Mouse (Mus musculus): ENCODE data around the gene Efcab14. TPM values are rescaled to one million over a fixed set of nuclear protein-coding genes. Genes with fewer than 3 reads are reported as not detected.

Efcab14 gene
- polyA plus RNA-seq, 1 experiment from 2014 or later = 34.6 TPM

DNA sequence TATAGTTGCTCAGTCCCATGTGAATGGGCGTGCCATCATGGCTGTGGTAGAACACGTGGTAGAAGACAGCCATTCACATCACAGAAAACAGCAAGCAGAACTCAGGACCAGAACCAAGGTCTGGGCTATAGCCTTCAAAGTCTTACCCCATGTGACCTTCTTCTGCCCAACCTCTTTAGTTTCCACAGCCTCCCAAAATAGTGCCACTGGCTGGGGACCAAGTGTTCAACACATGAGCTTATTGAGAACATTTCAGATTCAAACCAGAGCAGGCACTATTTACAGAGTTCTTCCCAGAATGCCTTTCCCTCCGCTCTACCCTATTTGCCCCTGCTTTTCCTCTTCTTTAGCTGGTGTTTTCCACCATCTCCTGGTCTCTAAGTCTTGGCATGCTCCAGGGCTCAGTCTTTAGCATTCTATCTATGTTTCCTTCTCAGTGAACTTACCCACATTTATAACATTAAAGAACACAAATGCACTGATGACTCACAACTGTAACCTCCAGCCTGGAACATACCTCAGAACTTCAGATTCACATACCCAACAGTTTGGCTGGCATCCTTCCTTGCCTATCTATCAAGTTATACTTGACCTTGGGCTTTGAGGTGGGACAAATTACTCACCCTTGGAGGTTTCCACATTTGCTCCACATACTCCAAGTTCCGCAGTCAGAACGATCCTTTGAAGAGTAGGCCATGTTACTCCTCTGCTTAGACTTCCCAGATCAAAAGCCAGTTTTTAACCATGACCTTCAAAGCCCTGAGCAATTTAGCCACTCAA lies 44.7 kb downstream of the Efcab14 start:
- WGBS = 77% methylated on average over 5 of the region's 5 CpGs
- ATAC-seq (ENCODE audit: borderline replicate concordance, extremely low read depth, low FRiP score, low TSS enrichment) = no peak
- no peak overlapping the region for H3K4me3 ChIP-seq

DNA sequence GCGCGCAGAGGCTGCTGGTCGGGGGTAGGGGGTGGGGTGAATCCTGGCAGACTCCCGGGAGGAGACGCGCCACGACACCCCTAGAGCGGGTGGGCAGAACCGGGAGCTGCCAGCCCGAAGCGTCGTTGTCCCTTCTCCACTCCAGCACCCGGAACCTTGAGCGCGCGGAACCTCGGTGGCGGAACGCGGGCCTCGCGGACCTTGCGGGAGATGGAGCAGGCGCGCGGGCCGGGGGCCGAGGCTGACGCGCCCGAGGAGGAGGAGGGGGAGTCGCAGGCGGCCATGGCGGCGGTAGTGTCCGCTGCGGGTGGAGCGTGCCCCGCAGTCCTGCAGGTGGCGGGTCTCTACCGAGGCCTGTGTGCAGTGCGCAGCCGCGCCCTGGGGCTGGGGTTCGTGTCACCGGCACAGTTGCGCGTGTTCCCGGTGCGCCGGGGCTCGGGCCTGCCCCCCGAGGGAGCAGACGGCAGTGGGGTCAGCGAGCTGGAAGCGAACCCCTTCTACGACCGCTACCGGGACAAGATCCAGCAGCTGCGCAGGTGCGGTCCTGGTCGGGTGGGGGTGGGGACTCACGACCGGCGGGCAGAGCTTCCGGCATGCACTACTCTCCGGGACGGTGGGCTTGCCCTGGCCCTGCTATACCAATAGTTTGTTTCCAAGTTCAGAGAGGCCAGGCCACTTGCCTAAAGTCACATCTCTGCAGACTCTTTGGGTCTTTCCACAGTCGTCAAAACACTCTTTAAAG lies 47.4 kb downstream of the Efcab14 start, which contains the start of gene Atpaf1:
Gene Atpaf1, plus strand, starts transcription at position 44 of the 742 bp plus-strand sequence.
- H3K4me1 ChIP-seq = peaks cover 9% of the 10 kb centered on the region
- no peaks in the 10 kb centered on the region for H3K9me3 ChIP-seq
- H3K36me3 ChIP-seq = peaks cover 12% of the 10 kb centered on the region
- no peaks in the 10 kb centered on the region for H3K27me3 ChIP-seq
- ATAC-seq (ENCODE audit: borderline replicate concordance, extremely low read depth, low FRiP score, low TSS enrichment) = peak; percentile 93
- peak within 1 kb of the TSS; percentile 83 for H3K4me3 ChIP-seq
- H3K27ac ChIP-seq = peak within 1 kb of the TSS; percentile 63
- peak within 1 kb of the TSS; percentile 89 for H3K9ac ChIP-seq
- H3K4me2 ChIP-seq = peak within 1 kb of the TSS; percentile 89
- WGBS = under 1% methylated on average over 65 of the region's 69 CpGs

More for the DNA sequence above, 44.7 kb downstream of the Efcab14 start:
- Histone ChIP-seq H3K27ac (no peak overlapping the region), H3K27me3 (no peaks in the 10 kb centered on the region), H3K36me3 (no peaks in the 10 kb centered on the region), H3K4me2 (no peak overlapping the region), H3K9ac (no peak overlapping the region), H3K4me1 (peaks cover 9% of the 10 kb centered on the region), H3K9me3 (no peaks in the 10 kb centered on the region)

DNA sequence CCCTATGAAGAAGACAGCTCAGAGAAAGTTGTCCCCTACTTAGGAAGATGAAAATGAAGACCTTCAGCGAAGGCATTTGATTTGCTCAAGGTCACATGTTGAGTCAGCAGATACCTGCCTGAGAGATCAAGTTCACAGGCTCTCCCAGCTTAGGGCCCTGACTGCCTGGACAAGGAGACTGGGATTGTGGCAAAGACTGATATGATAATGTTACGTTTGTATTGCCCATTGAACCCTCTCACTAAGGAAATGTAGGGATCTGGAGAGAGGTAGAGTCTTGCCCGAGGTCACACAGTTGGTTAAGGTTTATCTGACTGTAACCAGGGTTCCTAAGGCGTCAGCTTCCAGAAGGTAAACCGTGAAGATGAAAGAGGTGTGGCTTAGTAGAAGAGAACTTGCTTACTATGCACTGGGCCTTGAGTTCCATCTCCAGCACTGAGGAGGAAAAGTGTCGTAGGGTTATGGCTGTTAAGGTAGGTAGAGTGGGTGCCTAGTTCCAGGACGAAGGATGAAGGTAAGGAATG lies 48.0 kb downstream of the Efcab14 start:
- no peak for ATAC-seq (ENCODE audit: borderline replicate concordance, extremely low read depth, low FRiP score, low TSS enrichment)
- Histone ChIP-seq H3K27me3 (no peaks in the 10 kb centered on the region), H3K9ac (peak overlapping the region; percentile 89), H3K36me3 (peaks cover 17% of the 10 kb centered on the region), H3K27ac (no peak overlapping the region), H3K9me3 (no peaks in the 10 kb centered on the region), H3K4me2 (peak overlapping the region; percentile 89), H3K4me3 (peak overlapping the region; percentile 83), H3K4me1 (peaks cover 9% of the 10 kb centered on the region)
- WGBS = 34% methylated on average over 7 of the region's 7 CpGs

- 77% methylated on average over 3 of the region's 3 CpGs for WGBS
- Histone ChIP-seq H3K4me1 (peaks cover 5% of the 10 kb centered on the region), H3K9me3 (no peaks in the 10 kb centered on the region), H3K9ac (no peak overlapping the region), H3K27ac (no peak overlapping the region), H3K4me3 (no peak overlapping the region), H3K27me3 (no peaks in the 10 kb centered on the region), H3K4me2 (no peak overlapping the region), H3K36me3 (peaks cover 31% of the 10 kb centered on the region)
- ATAC-seq (ENCODE audit: borderline replicate concordance, extremely low read depth, low FRiP score, low TSS enrichment) = no peak
Measured at GRCm38 (mm10) chr4:115790864-115791263, 53.3 kb downstream of the Efcab14 start.

DNA sequence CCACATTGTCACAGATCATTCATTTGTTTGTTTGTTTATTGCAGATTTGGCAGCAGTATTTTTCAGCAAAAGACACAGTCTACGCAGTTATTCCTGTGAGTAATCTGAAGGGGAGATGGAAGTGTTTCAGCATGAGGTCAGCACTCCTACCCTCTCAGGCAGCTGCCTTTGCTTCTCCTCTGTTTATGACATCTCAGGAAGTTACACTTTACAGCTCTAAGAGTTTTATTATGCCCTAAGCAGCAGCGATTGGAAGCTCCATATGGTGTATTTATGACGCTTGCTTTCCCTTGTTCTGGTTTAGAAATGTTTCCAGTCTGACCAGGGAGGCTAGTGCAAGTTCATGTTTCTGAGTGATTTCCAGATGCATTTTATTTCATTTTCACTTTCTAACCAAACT lies 57.8 kb downstream of the Efcab14 start:
- H3K36me3 ChIP-seq = peaks cover 42% of the 10 kb centered on the region
- no peaks in the 10 kb centered on the region for H3K4me1 ChIP-seq
- H3K27ac ChIP-seq = 0 out of 2 replicates have a peak overlapping the region, but pooled peaks have one; percentile 0
- H3K27me3 ChIP-seq = no peaks in the 10 kb centered on the region
- WGBS = 50% methylated on average over 3 of the region's 3 CpGs
- no peak overlapping the region for H3K9ac ChIP-seq
- ATAC-seq (ENCODE audit: borderline replicate concordance, extremely low read depth, low FRiP score, low TSS enrichment) = peak; percentile 75; the same call in 1 of the 2 replicates
- no peak overlapping the region for H3K4me2 ChIP-seq
- no peak overlapping the region for H3K4me3 ChIP-seq
- no peaks in the 10 kb centered on the region for H3K9me3 ChIP-seq

- H3K4me1 ChIP-seq = no peaks in the 10 kb centered on the region
- H3K36me3 ChIP-seq = peaks cover 42% of the 10 kb centered on the region
- no peak for ATAC-seq (ENCODE audit: borderline replicate concordance, extremely low read depth, low FRiP score, low TSS enrichment)
- no peaks in the 10 kb centered on the region for H3K9me3 ChIP-seq
- 56% methylated on average over 3 of the region's 3 CpGs for WGBS
- H3K4me2 ChIP-seq = no peak overlapping the region
- no peak overlapping the region for H3K27ac ChIP-seq
- no peak overlapping the region for H3K9ac ChIP-seq
- H3K4me3 ChIP-seq = no peak overlapping the region
- no peaks in the 10 kb centered on the region for H3K27me3 ChIP-seq
Measured at GRCm38 (mm10) chr4:115799981-115800380, 62.4 kb downstream of the Efcab14 start.

- Histone ChIP-seq H3K36me3 (peaks cover 29% of the 10 kb centered on the region; the same call in 1 of the 2 replicates), H3K4me1 (no peaks in the 10 kb centered on the region), H3K27ac (no peak overlapping the region), H3K4me3 (no peak overlapping the region), H3K27me3 (no peaks in the 10 kb centered on the region), H3K4me2 (no peak overlapping the region), H3K9ac (no peak overlapping the region), H3K9me3 (no peaks in the 10 kb centered on the region)
- WGBS = 92% methylated on average over 4 of the region's 4 CpGs
- ATAC-seq (ENCODE audit: borderline replicate concordance, extremely low read depth, low FRiP score, low TSS enrichment) = no peak
Measured at GRCm38 (mm10) chr4:115812326-115812725, 74.8 kb downstream of the Efcab14 start.

GRCm38 (mm10) chr4:115815606-115816005 lies 78.1 kb downstream of the Efcab14 start:
- 94% methylated on average over 5 of the region's 5 CpGs for WGBS
- Histone ChIP-seq H3K9ac (no peak overlapping the region), H3K27ac (no peak overlapping the region), H3K9me3 (no peaks in the 10 kb centered on the region), H3K4me1 (no peaks in the 10 kb centered on the region), H3K4me2 (no peak overlapping the region), H3K36me3 (peaks cover 25% of the 10 kb centered on the region; the same call in 1 of the 2 replicates), H3K27me3 (no peaks in the 10 kb centered on the region), H3K4me3 (no peak overlapping the region)
- no peak for ATAC-seq (ENCODE audit: borderline replicate concordance, extremely low read depth, low FRiP score, low TSS enrichment)

DNA sequence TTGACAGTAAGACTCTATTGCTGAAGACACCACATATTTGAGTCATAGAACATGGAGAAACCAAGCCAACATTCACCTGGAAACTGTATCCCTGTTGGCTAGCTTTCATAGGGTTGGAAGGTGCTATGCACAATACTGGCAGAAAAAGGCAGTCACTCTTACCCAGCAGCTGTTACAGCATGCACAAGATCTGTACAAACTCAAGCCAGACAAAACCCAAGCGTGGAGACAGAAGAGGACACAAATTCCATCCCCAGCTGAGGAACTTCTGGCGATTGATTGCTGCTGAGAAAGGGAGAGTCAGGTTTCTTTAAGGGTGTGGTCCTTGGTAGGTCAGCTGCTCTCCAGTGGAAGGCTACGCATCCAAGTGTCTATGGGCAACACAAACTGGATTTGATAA lies 82.7 kb downstream of the Efcab14 start:
- Histone ChIP-seq H3K4me2 (no peak overlapping the region), H3K9me3 (no peaks in the 10 kb centered on the region), H3K27ac (no peak overlapping the region), H3K36me3 (peaks cover 6% of the 10 kb centered on the region; the same call in 1 of the 2 replicates), H3K9ac (no peak overlapping the region), H3K4me1 (no peaks in the 10 kb centered on the region), H3K27me3 (no peaks in the 10 kb centered on the region), H3K4me3 (no peak overlapping the region)
- no peak for ATAC-seq (ENCODE audit: borderline replicate concordance, extremely low read depth, low FRiP score, low TSS enrichment)
- 65% methylated on average over 3 of the region's 3 CpGs for WGBS

DNA sequence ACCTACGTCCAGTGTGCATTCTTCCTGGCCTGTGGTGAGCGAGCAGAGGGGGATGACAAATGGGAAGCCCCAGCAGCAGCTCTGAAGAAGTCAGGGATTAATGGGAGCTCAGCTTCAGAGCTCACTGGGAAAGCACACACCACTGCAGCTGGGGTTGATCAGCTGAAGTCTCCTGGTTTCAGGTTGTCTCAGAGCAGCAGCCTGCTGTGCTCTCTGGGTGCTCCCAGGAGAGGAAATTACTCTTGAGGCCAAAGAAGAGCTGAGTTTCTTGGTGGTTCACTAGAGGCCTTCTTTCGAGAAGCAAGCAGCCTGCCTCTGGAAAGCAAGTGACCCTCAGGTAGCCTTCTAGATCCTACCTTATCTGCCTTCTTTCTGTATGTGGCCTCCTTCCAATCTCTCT lies 83.4 kb downstream of the Efcab14 start:
- H3K4me1 ChIP-seq = no peaks in the 10 kb centered on the region
- no peak overlapping the region for H3K4me3 ChIP-seq
- peaks cover 2% of the 10 kb centered on the region; the same call in 1 of the 2 replicates for H3K36me3 ChIP-seq
- H3K27ac ChIP-seq = no peak overlapping the region
- H3K9me3 ChIP-seq = no peaks in the 10 kb centered on the region
- WGBS = 64% methylated on average over 3 of the region's 3 CpGs
- no peak overlapping the region for H3K4me2 ChIP-seq
- ATAC-seq (ENCODE audit: borderline replicate concordance, extremely low read depth, low FRiP score, low TSS enrichment) = no peak
- H3K27me3 ChIP-seq = no peaks in the 10 kb centered on the region
- no peak overlapping the region for H3K9ac ChIP-seq

DNA sequence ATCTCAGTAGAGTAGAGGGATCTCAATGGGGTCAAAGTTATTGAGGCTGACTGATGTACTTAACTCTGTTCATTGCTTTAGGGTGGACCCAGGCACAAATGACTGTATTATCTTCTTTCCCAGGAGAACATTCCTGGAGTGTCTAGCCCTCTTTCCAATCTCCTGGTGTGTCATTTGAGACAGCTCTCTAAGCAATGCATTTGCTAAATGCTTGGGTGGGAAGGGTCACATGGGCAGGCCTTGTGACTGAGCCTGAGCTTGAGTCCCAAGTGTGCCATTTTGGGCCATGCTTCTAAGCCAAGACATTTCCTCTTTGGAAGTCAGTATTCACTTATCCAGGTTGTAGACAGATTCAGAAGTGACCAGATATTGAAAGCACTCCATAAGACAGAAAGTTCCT lies 83.9 kb downstream of the Efcab14 start:
- Histone ChIP-seq H3K36me3 (0 out of 2 replicates have a peak, but pooled peaks cover 2% of the 10 kb centered on the region), H3K9me3 (no peaks in the 10 kb centered on the region), H3K27ac (no peak overlapping the region), H3K27me3 (no peaks in the 10 kb centered on the region), H3K4me2 (no peak overlapping the region), H3K9ac (no peak overlapping the region), H3K4me1 (no peaks in the 10 kb centered on the region), H3K4me3 (no peak overlapping the region)
- no peak for ATAC-seq (ENCODE audit: borderline replicate concordance, extremely low read depth, low FRiP score, low TSS enrichment)

DNA sequence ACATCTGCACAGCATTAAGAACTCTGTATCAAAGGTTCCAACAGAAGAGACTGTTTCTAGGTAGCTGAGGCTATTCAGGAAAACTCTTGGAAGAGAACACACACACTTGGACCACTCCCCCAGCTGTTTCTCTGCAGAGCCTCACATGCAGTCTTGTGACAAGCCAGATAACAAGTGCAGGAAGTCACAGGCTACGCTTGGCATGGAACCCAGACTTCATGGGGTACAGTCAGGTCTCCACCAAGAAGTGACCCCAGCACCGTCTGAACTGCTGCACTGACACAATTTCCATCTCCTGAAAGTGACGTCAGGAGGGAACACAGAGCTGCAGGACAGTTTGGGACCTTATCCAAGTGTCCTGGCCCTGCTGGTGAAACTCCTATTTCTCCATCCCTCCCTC lies 84.4 kb downstream of the Efcab14 start:
- ATAC-seq (ENCODE audit: borderline replicate concordance, extremely low read depth, low FRiP score, low TSS enrichment) = no peak
- H3K4me1 ChIP-seq = 0 out of 2 replicates have a peak, but pooled peaks cover under 1% of the 10 kb centered on the region
- H3K4me2 ChIP-seq = no peak overlapping the region
- 0 out of 2 replicates have a peak, but pooled peaks cover 2% of the 10 kb centered on the region for H3K36me3 ChIP-seq
- no peak overlapping the region for H3K4me3 ChIP-seq
- no peak overlapping the region for H3K9ac ChIP-seq
- H3K9me3 ChIP-seq = no peaks in the 10 kb centered on the region
- WGBS = 40% methylated on average over 3 of the region's 3 CpGs
- H3K27ac ChIP-seq = no peak overlapping the region
- no peaks in the 10 kb centered on the region for H3K27me3 ChIP-seq
